Mouse (Mus musculus): ENCODE measurements around the gene Macrod2. TPM values are rescaled to one million over a fixed set of nuclear protein-coding genes. Genes with fewer than 3 reads are reported as not detected.

The Macrod2 gene
- polyA plus RNA-seq, 1 experiment from 2014 or later: 22.7 TPM

DNA sequence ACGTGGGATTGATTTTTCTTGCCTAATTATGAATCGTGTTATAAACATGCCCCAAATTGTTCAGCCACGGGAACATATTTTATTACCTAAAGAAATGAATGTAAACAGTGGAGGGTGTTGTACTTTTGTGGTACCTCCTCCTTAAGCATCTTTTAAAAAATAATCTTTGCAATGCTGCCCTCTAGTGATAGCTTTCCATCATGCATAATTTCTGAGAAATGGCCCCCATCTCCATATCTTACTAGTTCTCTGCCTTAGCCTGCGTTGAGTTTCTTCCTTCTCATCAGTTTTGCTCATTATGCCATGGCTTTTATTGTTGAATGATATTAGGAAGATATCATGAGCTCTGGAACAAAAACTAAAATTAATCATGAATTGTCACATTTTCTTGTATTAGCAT lies 32.2 kb downstream of the Macrod2 start:
- Histone ChIP-seq H3K27ac (ENCODE audit: low read length) (no peak overlapping the region), H3K9me3 (ENCODE audit: low read length) (no peaks in the 10 kb centered on the region), H3K36me3 (ENCODE audit: insufficient read depth, low read length) (no peaks in the 10 kb centered on the region), H3K4me3 (ENCODE audit: low read depth, low read length) (no peak overlapping the region), H3K27me3 (replicated peaks; ENCODE audit: insufficient read depth, low read length) (no peaks in the 10 kb centered on the region), H3K4me1 (ENCODE audit: insufficient read depth, low read depth, low read length) (no peaks in the 10 kb centered on the region), H3K9ac (replicated peaks; ENCODE audit: low read depth) (no peak overlapping the region), H3K4me2 (replicated peaks; ENCODE audit: low read depth, low read length) (no peak overlapping the region)
- DNase-seq (ENCODE audit: low spot score) (peak; percentile 67), ATAC-seq (no peak)
- TF ChIP-seq CTCF (IDR thresholded peaks at IDR 0.05): peak; percentile 73
- no peak for TF ChIP-seq EP300 (IDR thresholded peaks at IDR 0.05)
- WGBS: 13% methylated on average over 4 of the region's 4 CpGs

DNA sequence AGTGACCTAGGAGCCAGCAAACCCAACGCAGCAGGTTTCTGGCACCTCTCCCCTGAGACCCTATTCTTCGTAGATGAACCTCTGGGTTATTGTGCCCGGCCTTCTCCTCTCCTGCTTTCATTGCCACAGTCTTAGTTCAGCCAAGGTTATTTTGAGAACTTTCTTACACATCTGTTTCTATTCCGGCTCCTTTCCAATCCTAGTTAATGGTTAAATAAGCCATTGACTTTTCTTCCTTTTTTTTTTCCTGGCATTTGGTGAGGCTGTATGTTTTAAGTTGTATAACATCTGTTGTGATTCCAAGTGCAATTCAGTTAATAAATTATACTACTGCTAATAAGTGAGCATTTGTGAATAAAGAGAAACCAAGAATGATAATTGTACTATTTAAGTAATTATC lies 44.0 kb downstream of the Macrod2 start:
- no peak overlapping the region for H3K9ac ChIP-seq (replicated peaks; ENCODE audit: low read depth)
- no peaks in the 10 kb centered on the region for H3K27me3 ChIP-seq (replicated peaks; ENCODE audit: insufficient read depth, low read length)
- no peaks in the 10 kb centered on the region for H3K36me3 ChIP-seq (ENCODE audit: insufficient read depth, low read length)
- TF ChIP-seq CTCF (IDR thresholded peaks at IDR 0.05) (no peak), EP300 (IDR thresholded peaks at IDR 0.05) (no peak)
- ATAC-seq (no peak), DNase-seq (ENCODE audit: low spot score) (no peak)
- no peak overlapping the region for H3K4me2 ChIP-seq (replicated peaks; ENCODE audit: low read depth, low read length)
- H3K9me3 ChIP-seq (ENCODE audit: low read length): no peaks in the 10 kb centered on the region
- no peak overlapping the region for H3K4me3 ChIP-seq (ENCODE audit: low read depth, low read length)
- H3K4me1 ChIP-seq (ENCODE audit: insufficient read depth, low read depth, low read length): no peaks in the 10 kb centered on the region
- WGBS: 72% methylated on average over 4 of the region's 4 CpGs
- H3K27ac ChIP-seq (ENCODE audit: low read length): no peak overlapping the region

DNA sequence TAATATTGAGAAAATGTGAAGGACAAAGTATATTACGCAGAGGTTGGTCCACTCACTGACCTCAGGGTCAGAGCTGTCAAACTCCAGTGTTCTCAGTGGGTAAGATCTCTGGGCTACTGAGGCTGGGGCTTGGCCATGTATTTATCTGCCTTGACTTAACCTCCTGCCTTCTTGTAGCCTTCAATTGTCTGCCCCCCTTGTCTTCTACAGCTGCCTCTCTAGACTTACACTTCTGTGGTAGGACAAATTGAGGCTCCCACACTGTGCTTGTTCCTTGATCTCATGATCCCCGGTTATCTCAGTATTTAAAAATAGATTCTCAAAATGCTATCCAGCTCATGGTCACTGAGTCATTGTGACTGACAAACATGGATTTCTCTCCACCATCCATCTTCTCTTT lies 53.5 kb downstream of the Macrod2 start:
- Histone ChIP-seq H3K9ac (replicated peaks; ENCODE audit: low read depth) (no peak overlapping the region), H3K36me3 (ENCODE audit: insufficient read depth, low read length) (no peaks in the 10 kb centered on the region), H3K4me3 (ENCODE audit: low read depth, low read length) (no peak overlapping the region), H3K27me3 (replicated peaks; ENCODE audit: insufficient read depth, low read length) (no peaks in the 10 kb centered on the region), H3K27ac (ENCODE audit: low read length) (no peak overlapping the region), H3K9me3 (ENCODE audit: low read length) (no peaks in the 10 kb centered on the region), H3K4me2 (replicated peaks; ENCODE audit: low read depth, low read length) (no peak overlapping the region), H3K4me1 (ENCODE audit: insufficient read depth, low read depth, low read length) (no peaks in the 10 kb centered on the region)
- no peak for ATAC-seq
- TF ChIP-seq CTCF (IDR thresholded peaks at IDR 0.05) (no peak), EP300 (IDR thresholded peaks at IDR 0.05) (no peak)
- DNase-seq (ENCODE audit: low spot score): no peak
- WGBS: 81% methylated on average over 2 of the region's 2 CpGs

DNA sequence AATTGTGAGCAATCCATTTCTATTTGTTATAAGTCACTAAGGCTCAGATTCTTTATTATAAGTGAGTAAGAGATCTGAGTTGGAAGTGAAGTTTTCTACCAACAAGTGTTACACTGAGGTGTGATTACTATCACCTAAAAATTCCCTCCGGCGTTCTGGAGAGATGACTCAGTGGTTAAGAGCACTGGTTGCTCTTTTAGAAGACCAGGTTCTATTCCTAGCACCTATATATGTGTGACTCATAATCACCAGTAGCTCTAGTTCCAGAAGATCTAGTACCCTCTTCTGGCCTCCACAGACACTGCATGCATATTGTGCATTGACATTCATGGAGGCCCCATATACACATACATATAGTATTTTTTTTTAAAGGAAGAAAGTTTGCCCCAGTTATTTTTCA lies 80.7 kb downstream of the Macrod2 start:
- no peak overlapping the region for H3K4me3 ChIP-seq (ENCODE audit: low read depth, low read length)
- ATAC-seq: no peak
- H3K9me3 ChIP-seq (ENCODE audit: low read length): no peaks in the 10 kb centered on the region
- no peak overlapping the region for H3K9ac ChIP-seq (replicated peaks; ENCODE audit: low read depth)
- H3K4me1 ChIP-seq (ENCODE audit: insufficient read depth, low read depth, low read length): no peaks in the 10 kb centered on the region
- H3K27me3 ChIP-seq (replicated peaks; ENCODE audit: insufficient read depth, low read length): no peaks in the 10 kb centered on the region
- no peak overlapping the region for H3K4me2 ChIP-seq (replicated peaks; ENCODE audit: low read depth, low read length)
- DNase-seq (ENCODE audit: low spot score): no peak
- WGBS: 87% methylated on average over 2 of the region's 2 CpGs
- H3K36me3 ChIP-seq (ENCODE audit: insufficient read depth, low read length): no peaks in the 10 kb centered on the region
- H3K27ac ChIP-seq (ENCODE audit: low read length): no peak overlapping the region
- TF ChIP-seq EP300 (IDR thresholded peaks at IDR 0.05) (no peak), CTCF (IDR thresholded peaks at IDR 0.05) (no peak)

DNA sequence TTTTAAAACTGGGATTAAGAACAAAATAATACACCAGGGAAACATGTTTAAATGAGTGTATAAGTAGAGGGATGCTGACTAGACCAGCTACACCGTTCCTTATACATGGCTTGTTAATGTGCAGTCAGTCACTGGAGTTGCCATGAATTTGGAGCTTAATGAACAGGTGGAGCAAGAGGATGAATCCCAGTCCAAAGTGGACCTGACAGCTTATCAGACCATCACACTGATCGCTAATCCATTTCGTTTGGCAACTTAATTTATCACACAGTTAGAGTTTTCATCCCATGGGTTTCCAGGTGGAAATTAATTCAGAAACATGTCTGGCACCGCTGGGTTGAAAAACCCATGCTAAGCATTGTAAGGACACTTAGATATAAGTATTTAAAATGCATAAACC lies 81.8 kb downstream of the Macrod2 start:
- H3K27ac ChIP-seq (ENCODE audit: low read length): no peak overlapping the region
- no peak for ATAC-seq
- no peaks in the 10 kb centered on the region for H3K4me1 ChIP-seq (ENCODE audit: insufficient read depth, low read depth, low read length)
- 72% methylated on average over 4 of the region's 4 CpGs for WGBS
- no peaks in the 10 kb centered on the region for H3K36me3 ChIP-seq (ENCODE audit: insufficient read depth, low read length)
- TF ChIP-seq CTCF (IDR thresholded peaks at IDR 0.05) (no peak), EP300 (IDR thresholded peaks at IDR 0.05) (no peak)
- no peak for DNase-seq (ENCODE audit: low spot score)
- H3K4me2 ChIP-seq (replicated peaks; ENCODE audit: low read depth, low read length): no peak overlapping the region
- no peaks in the 10 kb centered on the region for H3K9me3 ChIP-seq (ENCODE audit: low read length)
- H3K9ac ChIP-seq (replicated peaks; ENCODE audit: low read depth): no peak overlapping the region
- no peaks in the 10 kb centered on the region for H3K27me3 ChIP-seq (replicated peaks; ENCODE audit: insufficient read depth, low read length)
- H3K4me3 ChIP-seq (ENCODE audit: low read depth, low read length): no peak overlapping the region

DNA sequence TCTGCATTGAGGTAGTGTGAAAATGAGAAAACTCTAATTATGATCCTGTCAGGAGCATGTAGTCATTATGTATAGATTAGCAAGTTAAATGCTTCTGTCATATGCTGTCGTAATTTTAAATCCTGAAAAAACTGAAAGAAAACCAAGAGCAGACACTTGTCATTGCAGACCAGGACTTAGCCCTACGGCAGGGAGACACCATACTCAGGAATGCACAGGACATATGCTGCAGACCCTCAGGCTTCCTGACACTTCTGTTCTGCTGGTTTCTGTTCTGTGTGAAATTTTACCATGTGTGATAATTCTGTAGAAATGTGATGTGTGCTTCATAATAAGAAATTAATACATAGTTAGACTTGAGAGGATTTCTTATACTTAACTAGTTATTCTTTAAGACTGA lies 87.5 kb downstream of the Macrod2 start:
- no peak for DNase-seq (ENCODE audit: low spot score)
- no peaks in the 10 kb centered on the region for H3K4me1 ChIP-seq (ENCODE audit: insufficient read depth, low read depth, low read length)
- H3K36me3 ChIP-seq (ENCODE audit: insufficient read depth, low read length): no peaks in the 10 kb centered on the region
- TF ChIP-seq CTCF (IDR thresholded peaks at IDR 0.05) (no peak), EP300 (IDR thresholded peaks at IDR 0.05) (no peak)
- no peak overlapping the region for H3K4me3 ChIP-seq (ENCODE audit: low read depth, low read length)
- ATAC-seq: no peak
- 73% methylated on average over 2 of the region's 2 CpGs for WGBS
- H3K9ac ChIP-seq (replicated peaks; ENCODE audit: low read depth): no peak overlapping the region
- H3K4me2 ChIP-seq (replicated peaks; ENCODE audit: low read depth, low read length): no peak overlapping the region
- no peaks in the 10 kb centered on the region for H3K27me3 ChIP-seq (replicated peaks; ENCODE audit: insufficient read depth, low read length)
- no peaks in the 10 kb centered on the region for H3K9me3 ChIP-seq (ENCODE audit: low read length)
- H3K27ac ChIP-seq (ENCODE audit: low read length): no peak overlapping the region

DNA sequence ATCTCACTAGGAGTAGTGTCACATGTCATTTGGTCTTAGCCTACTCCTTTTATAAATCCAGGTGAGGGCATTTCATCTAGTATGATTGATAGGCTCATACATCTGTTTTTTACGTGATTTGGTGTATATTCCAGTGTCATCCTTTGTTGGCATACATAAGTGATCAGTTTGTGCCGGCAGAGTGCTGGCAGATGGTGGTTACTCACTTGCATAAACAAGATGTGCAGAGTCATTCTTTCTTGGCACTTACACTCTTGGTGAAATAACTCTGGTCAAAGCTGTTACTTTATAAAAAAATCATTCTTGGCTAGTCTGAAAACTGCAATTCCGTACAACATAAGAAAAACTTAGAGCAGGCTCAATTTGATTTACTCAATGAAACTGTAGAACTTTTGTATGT lies 102.6 kb downstream of the Macrod2 start:
- H3K27me3 ChIP-seq (replicated peaks; ENCODE audit: insufficient read depth, low read length): no peaks in the 10 kb centered on the region
- ATAC-seq: no peak

More for the DNA sequence above, 102.6 kb downstream of the Macrod2 start:
- no peaks in the 10 kb centered on the region for H3K36me3 ChIP-seq (ENCODE audit: insufficient read depth, low read length)
- H3K9me3 ChIP-seq (ENCODE audit: low read length): no peaks in the 10 kb centered on the region
- TF ChIP-seq CTCF (IDR thresholded peaks at IDR 0.05): no peak
- TF ChIP-seq EP300 (IDR thresholded peaks at IDR 0.05): no peak
- 41% methylated on average over 3 of the region's 3 CpGs for WGBS
- H3K27ac ChIP-seq (ENCODE audit: low read length): no peak overlapping the region
- peak; percentile 27 for DNase-seq (ENCODE audit: low spot score)
- H3K4me1 ChIP-seq (ENCODE audit: insufficient read depth, low read depth, low read length): no peaks in the 10 kb centered on the region
- H3K4me3 ChIP-seq (ENCODE audit: low read depth, low read length): no peak overlapping the region
- H3K4me2 ChIP-seq (replicated peaks; ENCODE audit: low read depth, low read length): no peak overlapping the region
- no peak overlapping the region for H3K9ac ChIP-seq (replicated peaks; ENCODE audit: low read depth)

All from lung, postnatal 0 days (tissue).